Mouse (Mus musculus) testis, adult 2 months (tissue): ENCODE data around the gene Frg2f1.

ENCODE experiments used
- CTCF ChIP-seq: fragments of 200-500 bp; IDR thresholded peaks from 2 replicates; pipeline ENCODE4 v1.5.1; 2012; ENCODE audit warnings: low read depth, mild to moderate bottlenecking, inconsistent platforms, low read length, moderate library complexity; ENCODE audit not compliant: control insufficient read depth, insufficient read depth, insufficient replicate concordance
- POLR2A ChIP-seq: fragments of 200-500 bp; IDR thresholded peaks from 2 replicates; pipeline ENCODE4 v1.6.1; 2012; ENCODE audit warnings: low read depth, mild to moderate bottlenecking, inconsistent platforms, low read length, moderate library complexity; ENCODE audit not compliant: control insufficient read depth

DNA sequence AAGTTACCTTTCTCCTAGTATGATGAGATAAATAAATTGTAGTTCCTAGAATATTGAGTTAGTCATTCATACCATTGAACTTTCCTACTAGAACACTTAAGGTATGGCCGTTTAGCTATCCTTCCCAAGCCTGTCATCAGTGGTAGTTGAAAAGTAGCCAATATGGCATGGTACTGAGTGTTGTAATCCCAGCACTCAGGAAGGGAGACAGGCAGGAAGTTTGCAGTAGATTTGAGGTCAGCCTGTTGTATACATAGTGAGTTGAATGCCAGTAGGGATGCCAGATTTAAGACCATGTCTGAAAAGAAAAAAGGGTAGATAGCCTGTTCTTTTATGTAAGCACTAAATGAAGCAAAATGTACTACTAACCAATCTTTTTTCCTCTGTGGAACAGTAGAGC lies 11.5 kb upstream of the Frg2f1 start:
- TF ChIP-seq POLR2A (no peak), CTCF (no peak)
